Mouse (Mus musculus) ES-E14 (cell line): ENCODE data around the gene Trpm3.

Experiments used
- HCFC1 ChIP-seq: IDR thresholded peaks from 2 replicates; pipeline ENCODE4 v1.6.1; 2012; ENCODE audit warnings: low read length, inconsistent platforms, borderline replicate concordance; ENCODE audit not compliant: insufficient read depth
- ZC3H11A ChIP-seq: IDR thresholded peaks from 2 replicates; pipeline ENCODE4 v1.6.1; 2012; ENCODE audit warnings: low read depth, mild to moderate bottlenecking, inconsistent platforms, low read length, borderline replicate concordance
- ZNF384 ChIP-seq: IDR thresholded peaks from 2 replicates; pipeline ENCODE4 v1.6.1; 2012; ENCODE audit warnings: low read depth, low read length, inconsistent platforms

DNA sequence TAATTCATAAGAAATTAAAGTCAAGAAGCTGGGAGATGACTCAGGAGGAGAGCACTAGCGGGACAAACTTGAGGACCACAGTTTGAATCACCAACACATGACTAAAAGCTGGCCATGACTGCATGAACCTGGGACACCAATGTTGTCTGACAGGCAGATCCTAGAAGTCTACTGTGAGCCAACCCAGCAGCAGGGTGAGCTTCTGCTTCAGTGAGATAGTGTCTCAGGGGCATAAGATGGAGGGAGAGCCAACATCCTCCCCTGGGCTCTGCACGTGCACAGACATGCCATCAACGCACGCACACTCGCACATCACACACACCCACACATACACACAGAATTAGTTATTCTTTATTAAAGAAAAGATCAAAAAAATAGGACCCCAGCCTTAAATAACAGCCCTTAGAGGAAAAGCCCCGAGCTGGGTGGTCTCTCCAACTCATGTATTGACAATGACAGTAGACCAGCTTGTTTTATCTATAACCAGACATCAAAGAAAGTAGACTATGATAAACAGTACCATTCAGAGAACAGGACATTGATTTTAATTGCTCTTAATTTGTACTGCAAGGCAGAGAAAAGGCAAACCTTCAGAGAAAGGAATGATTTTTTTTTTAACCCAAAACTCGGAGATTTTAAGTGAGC lies 884.6 kb downstream of the Trpm3 start:
- TF ChIP-seq HCFC1 (no peak), ZC3H11A (no peak), ZNF384 (no peak)
